Mouse (Mus musculus) G1E-ER4 (cell line): Measurements from ENCODE around the gene B4galnt2. TPM values are rescaled to one million over a fixed set of nuclear protein-coding genes. Genes with fewer than 3 reads are reported as not detected.

Experiments
- GATA1 ChIP-seq: IDR thresholded peaks from one replicate; pipeline ENCODE4 v1.8.0; 2012; ENCODE audit warnings: low read length, inconsistent platforms
- polyA plus RNA-seq: library from polyadenylated mRNA; stranded (reverse); fragments of >175 nt; gene quantifications from 2 replicates; pipeline ENCODE4 v1.2.3, GENCODE M21; 2012

Gene B4galnt2
- polyA plus RNA-seq, 1 experiment = not detected

GRCm38 (mm10) chr11:95834143-95834667 lies 80.5 kb downstream of the B4galnt2 start:
- no peak for TF ChIP-seq GATA1

- no peak for TF ChIP-seq GATA1
These were observed 81.0 kb downstream of the B4galnt2 start for GRCm38 (mm10) chr11:95833631-95834142.

GRCm38 (mm10) chr11:95833006-95833570 lies 81.6 kb downstream of the B4galnt2 start:
- TF ChIP-seq GATA1 = no peak

- no peak for TF ChIP-seq GATA1
These were observed 82.3 kb downstream of the B4galnt2 start for GRCm38 (mm10) chr11:95832129-95833005.

- TF ChIP-seq GATA1 = no peak
These were observed 83.0 kb downstream of the B4galnt2 start for GRCm38 (mm10) chr11:95831641-95832040.

GRCm38 (mm10) chr11:95831276-95831619 lies 83.4 kb downstream of the B4galnt2 start:
- no peak for TF ChIP-seq GATA1

GRCm38 (mm10) chr11:95830411-95831275 lies 84.0 kb downstream of the B4galnt2 start:
- TF ChIP-seq GATA1 = no peak

GRCm38 (mm10) chr11:95829526-95830050 lies 85.1 kb downstream of the B4galnt2 start:
- TF ChIP-seq GATA1 = no peak

GRCm38 (mm10) chr11:95828181-95828964 lies 86.3 kb downstream of the B4galnt2 start:
- no peak for TF ChIP-seq GATA1

GRCm38 (mm10) chr11:95827464-95828085 lies 87.1 kb downstream of the B4galnt2 start:
- no peak for TF ChIP-seq GATA1

- TF ChIP-seq GATA1 = no peak
These were observed 87.6 kb downstream of the B4galnt2 start for GRCm38 (mm10) chr11:95827168-95827447.

- no peak for TF ChIP-seq GATA1
These were observed 88.1 kb downstream of the B4galnt2 start for GRCm38 (mm10) chr11:95826317-95827167.

GRCm38 (mm10) chr11:95825625-95826024 lies 89.1 kb downstream of the B4galnt2 start:
- TF ChIP-seq GATA1 = no peak
